Mouse (Mus musculus) midbrain, embryonic 16.5 days (tissue): ENCODE measurements around the gene Foxf2. TPM values are rescaled to one million over a fixed set of nuclear protein-coding genes. Genes with fewer than 3 reads are reported as not detected.

Source experiments
- ATAC-seq: fragments of 200-750 bp; cut with Nextera tagmentation; 2 replicates; pipeline ENCODE4 v1.8.0; 2017; ENCODE audit warnings: moderate TSS enrichment
- H3K27ac ChIP-seq: fragments of 300-500 bp; sonication (generic); 2 replicates; pipeline ENCODE4 v1.5.1; 2014; ENCODE audit warnings: mild to moderate bottlenecking, low read length, mixed read lengths
- H3K27me3 ChIP-seq: fragments of 300-500 bp; sonication (generic); 2 replicates; pipeline ENCODE4 v1.6.1; 2014; ENCODE audit warnings: low read depth, low read length, mixed read lengths; ENCODE audit not compliant: control insufficient read depth, insufficient read depth
- H3K36me3 ChIP-seq: fragments of 300-500 bp; sonication (generic); 2 replicates; pipeline ENCODE4 v1.6.1; 2014; ENCODE audit warnings: mild to moderate bottlenecking, low read length, moderate library complexity, mixed read lengths; ENCODE audit not compliant: control insufficient read depth, insufficient read depth
- H3K4me1 ChIP-seq: fragments of 300-500 bp; sonication (generic); 2 replicates; pipeline ENCODE4 v1.6.1; 2014; ENCODE audit warnings: mild to moderate bottlenecking, low read length, mixed read lengths; ENCODE audit not compliant: control insufficient read depth, insufficient read depth
- H3K4me2 ChIP-seq: fragments of 300-500 bp; sonication (generic); 2 replicates; pipeline ENCODE4 v1.6.1; 2014; ENCODE audit warnings: mild to moderate bottlenecking, low read length, mixed read lengths
- H3K4me3 ChIP-seq: fragments of 300-500 bp; sonication (generic); 2 replicates; pipeline ENCODE4 v1.5.1; 2014; ENCODE audit warnings: low read depth, mild to moderate bottlenecking, low read length, moderate library complexity, mixed read lengths
- H3K9ac ChIP-seq: fragments of 300-500 bp; sonication (generic); 2 replicates; pipeline ENCODE4 v1.6.1; 2014; ENCODE audit warnings: low read depth, low read length, mixed read lengths
- H3K9me3 ChIP-seq: fragments of 300-500 bp; sonication (generic); replicated peaks from 2 replicates; pipeline ENCODE4 v1.6.1; 2014; ENCODE audit warnings: mild to moderate bottlenecking, low read length, mixed read lengths; ENCODE audit not compliant: control insufficient read depth, poor library complexity, severe bottlenecking
- WGBS: fragments of 180-500 bp; shearing (Covaris S2); extraction: QIAGEN DNeasy Blood & Tissue Kit; methylation state at CpG from one replicate; pipeline ENCODE4 v1.1.7; 2014; 5-methylcytosine and 5-hydroxymethylcytosine counted together
- polyA plus RNA-seq: library from polyadenylated mRNA; unstranded; fragments of >200 nt; fragmentation: Nextera tagmentation; extraction: Ambion mirVana; gene quantifications from 2 replicates; pipeline ENCODE4 v1.2.1, GENCODE M21; 2015

The Foxf2 gene
- 4.1 and 4.6 TPM in 2 replicates for polyA plus RNA-seq

DNA sequence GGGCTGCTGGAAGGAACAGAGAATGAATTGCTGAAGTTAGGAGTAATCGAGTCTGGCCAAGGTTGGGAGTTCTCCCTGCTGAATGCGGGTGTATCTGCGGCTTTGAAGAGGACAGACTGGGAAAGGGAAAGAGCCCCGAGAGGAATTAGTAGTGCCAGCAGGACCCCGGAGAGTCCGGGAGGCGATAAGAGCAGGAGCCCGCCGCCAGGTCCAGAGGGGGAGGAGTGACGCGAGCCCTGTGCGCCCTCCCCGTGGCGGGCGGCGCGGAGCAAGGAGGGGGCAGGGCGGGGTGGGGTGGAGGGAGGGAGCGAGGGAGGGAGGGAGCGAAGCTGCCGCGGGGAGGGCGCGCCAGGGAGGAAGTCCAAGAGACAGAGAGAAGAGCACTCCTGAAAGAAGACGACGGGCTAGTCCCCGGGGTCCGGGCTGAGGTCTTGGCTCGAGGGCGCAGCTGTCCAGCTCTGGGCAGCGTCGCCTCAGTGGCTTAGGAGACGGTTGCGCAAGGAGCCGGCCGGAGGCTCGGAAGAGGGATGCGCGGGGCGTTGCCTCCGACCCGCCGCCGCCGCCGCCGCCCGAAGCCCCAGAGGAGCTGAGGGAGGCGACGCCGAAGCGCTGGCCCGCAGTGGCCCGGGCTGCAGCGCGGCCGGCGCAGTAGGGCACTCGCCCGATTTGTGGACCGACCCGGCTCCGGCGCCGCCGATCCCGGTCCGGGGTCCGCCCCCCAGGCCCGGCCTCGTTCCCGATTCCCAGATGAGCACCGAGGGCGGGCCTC lies at the start of gene Foxf2:
Foxf2 (plus strand) TSS at position 484 of the 769 bp plus-strand sequence.
- WGBS: under 1% methylated on average over 58 of the region's 74 CpGs
- Histone ChIP-seq H3K9me3 (0 out of 2 replicates have a peak, but pooled peaks cover 2% of the 10 kb centered on the region), H3K27ac (peak within 1 kb of the TSS; percentile 22; the same call in 1 of the 2 replicates), H3K4me1 (peaks cover 31% of the 10 kb centered on the region), H3K4me2 (peak within 1 kb of the TSS; percentile 87), H3K4me3 (peak within 1 kb of the TSS; percentile 46), H3K36me3 (no peaks in the 10 kb centered on the region), H3K27me3 (peaks cover 83% of the 10 kb centered on the region), H3K9ac (peak within 1 kb of the TSS; percentile 56)
- peak; percentile 6; the same call in 1 of the 2 replicates for ATAC-seq

DNA sequence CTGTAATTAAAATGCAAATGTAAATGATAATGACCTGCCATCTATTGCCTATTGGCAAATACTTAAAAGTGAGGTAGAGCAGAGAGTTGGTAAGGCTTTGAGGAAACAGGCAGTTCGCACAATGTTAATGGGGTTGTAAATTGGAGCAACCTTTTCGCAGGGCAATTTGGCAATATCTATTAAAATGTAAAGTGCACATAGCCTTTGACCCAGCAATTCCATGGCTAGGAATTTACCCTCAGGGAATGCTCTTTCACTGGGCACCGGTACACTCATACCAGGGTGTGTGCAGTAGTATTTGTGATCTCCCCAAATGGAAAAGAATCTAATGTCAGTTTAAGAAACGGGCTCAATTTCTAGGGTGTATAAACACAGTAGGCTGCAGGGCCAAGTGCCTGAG lies 48.9 kb upstream of the Foxf2 start:
- H3K9me3 ChIP-seq: no peaks in the 10 kb centered on the region
- no peak overlapping the region for H3K4me3 ChIP-seq
- peaks cover 8% of the 10 kb centered on the region; the same call in 1 of the 2 replicates for H3K4me1 ChIP-seq
- no peaks in the 10 kb centered on the region for H3K27me3 ChIP-seq
- ATAC-seq: no peak
- no peaks in the 10 kb centered on the region for H3K36me3 ChIP-seq
- WGBS: 76% methylated on average over 4 of the region's 4 CpGs
- no peak overlapping the region for H3K9ac ChIP-seq
- no peak overlapping the region for H3K27ac ChIP-seq
- H3K4me2 ChIP-seq: no peak overlapping the region

DNA sequence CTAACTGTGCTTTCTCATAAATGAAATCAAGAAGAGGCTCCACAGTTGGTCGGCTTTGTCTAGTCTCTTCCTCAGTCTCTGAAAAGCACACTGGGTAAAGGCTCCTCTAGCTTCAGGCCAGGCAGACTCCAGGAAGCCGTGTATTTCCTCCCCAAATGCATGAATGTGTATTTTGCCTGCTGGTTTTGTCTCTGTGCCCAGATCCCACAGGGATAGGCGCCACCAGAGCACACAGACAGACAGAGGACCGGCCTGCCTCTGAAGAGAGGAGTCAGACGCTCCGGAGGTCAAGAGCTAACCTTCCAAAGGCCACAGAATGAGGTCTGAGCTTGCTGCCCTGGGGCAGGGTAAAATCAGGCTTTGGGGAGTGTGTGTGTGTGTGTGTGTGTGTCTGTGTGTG lies 48.0 kb upstream of the Foxf2 start:
- WGBS: 39% methylated on average over 6 of the region's 6 CpGs
- no peaks in the 10 kb centered on the region for H3K9me3 ChIP-seq
- H3K36me3 ChIP-seq: no peaks in the 10 kb centered on the region
- no peak overlapping the region for H3K9ac ChIP-seq
- H3K27ac ChIP-seq: no peak overlapping the region
- peaks cover 8% of the 10 kb centered on the region; the same call in 1 of the 2 replicates for H3K4me1 ChIP-seq
- H3K4me3 ChIP-seq: no peak overlapping the region
- ATAC-seq: no peak
- no peaks in the 10 kb centered on the region for H3K27me3 ChIP-seq
- 0 out of 2 replicates have a peak overlapping the region, but pooled peaks have one; percentile 6 for H3K4me2 ChIP-seq

DNA sequence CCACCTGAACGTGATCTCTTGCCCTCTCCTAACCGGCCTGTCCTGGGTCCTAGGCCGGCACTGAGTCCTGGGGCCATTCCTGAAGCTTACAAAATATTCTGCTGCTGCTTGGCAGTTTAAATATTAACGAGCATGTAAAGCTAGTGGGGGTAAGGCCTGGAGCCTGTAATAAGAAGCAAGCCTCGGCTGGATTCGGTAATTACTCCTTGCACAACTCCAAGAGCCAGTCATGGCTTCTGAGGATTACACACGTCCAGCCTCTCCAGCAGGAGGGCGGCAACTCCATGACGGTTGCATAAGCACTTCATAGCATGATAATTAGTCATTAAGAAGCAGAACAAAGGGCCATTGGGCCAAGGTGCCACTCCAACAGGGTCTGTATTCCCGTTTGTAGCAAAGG lies 47.2 kb upstream of the Foxf2 start:
- 33% methylated on average over 10 of the region's 10 CpGs for WGBS
- ATAC-seq: peak; percentile 56
- Histone ChIP-seq H3K36me3 (no peaks in the 10 kb centered on the region), H3K4me1 (peaks cover 8% of the 10 kb centered on the region; the same call in 1 of the 2 replicates), H3K9me3 (no peaks in the 10 kb centered on the region), H3K4me3 (no peak overlapping the region), H3K4me2 (no peak overlapping the region), H3K27ac (no peak overlapping the region), H3K27me3 (no peaks in the 10 kb centered on the region), H3K9ac (no peak overlapping the region)

DNA sequence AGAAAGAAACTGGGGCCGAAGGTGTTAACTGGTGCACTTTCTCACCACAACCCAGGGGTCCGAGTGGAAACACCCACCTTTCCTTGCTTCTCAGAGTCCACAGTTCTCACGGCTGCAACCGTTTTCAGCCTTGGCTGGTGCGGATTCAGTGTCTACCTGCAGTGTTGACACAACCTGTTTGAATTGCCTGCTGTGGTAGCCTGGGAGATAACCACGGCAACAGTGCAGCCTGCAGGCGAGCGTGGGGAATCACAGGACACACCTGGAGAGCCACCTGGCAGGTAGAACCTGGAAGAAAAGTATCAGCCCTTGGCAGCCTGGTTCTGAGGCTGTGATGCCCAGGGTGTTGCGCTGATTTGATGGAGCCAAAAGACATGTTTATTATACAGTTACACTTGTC lies 45.8 kb upstream of the Foxf2 start:
- Histone ChIP-seq H3K36me3 (no peaks in the 10 kb centered on the region), H3K4me1 (peaks cover 7% of the 10 kb centered on the region; the same call in 1 of the 2 replicates)
- WGBS: 73% methylated on average over 9 of the region's 9 CpGs

DNA sequence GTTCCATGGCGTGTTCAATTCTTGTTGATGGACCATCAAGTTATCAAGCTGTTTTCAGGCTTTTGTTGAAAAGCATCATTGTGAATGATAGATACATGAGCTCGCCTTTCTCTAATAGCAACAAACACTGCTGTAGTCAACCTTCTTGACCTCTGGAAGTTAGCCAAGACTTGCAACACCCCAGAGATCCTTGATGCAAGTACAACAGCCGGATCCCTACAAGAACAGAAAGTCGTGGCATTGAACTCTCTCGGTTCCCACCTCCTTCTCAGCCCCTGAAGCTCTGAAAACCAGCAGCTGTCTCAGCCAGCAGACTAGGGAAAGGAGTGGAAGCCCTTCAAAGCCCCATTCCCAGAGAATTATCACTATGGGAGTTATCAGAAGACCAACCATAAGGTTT lies 38.3 kb upstream of the Foxf2 start:
- no peak overlapping the region for H3K4me3 ChIP-seq
- no peak overlapping the region for H3K4me2 ChIP-seq
- H3K27me3 ChIP-seq: no peaks in the 10 kb centered on the region
- no peak overlapping the region for H3K27ac ChIP-seq
- ATAC-seq: no peak
- 73% methylated on average over 5 of the region's 5 CpGs for WGBS
- H3K9ac ChIP-seq: no peak overlapping the region
- H3K9me3 ChIP-seq: no peaks in the 10 kb centered on the region
- H3K36me3 ChIP-seq: no peaks in the 10 kb centered on the region
- no peaks in the 10 kb centered on the region for H3K4me1 ChIP-seq

More for the DNA sequence above, 45.8 kb upstream of the Foxf2 start:
- H3K27me3 ChIP-seq: no peaks in the 10 kb centered on the region
- no peak overlapping the region for H3K4me3 ChIP-seq
- H3K27ac ChIP-seq: no peak overlapping the region
- H3K9me3 ChIP-seq: no peaks in the 10 kb centered on the region
- ATAC-seq: no peak
- H3K9ac ChIP-seq: no peak overlapping the region
- H3K4me2 ChIP-seq: no peak overlapping the region

DNA sequence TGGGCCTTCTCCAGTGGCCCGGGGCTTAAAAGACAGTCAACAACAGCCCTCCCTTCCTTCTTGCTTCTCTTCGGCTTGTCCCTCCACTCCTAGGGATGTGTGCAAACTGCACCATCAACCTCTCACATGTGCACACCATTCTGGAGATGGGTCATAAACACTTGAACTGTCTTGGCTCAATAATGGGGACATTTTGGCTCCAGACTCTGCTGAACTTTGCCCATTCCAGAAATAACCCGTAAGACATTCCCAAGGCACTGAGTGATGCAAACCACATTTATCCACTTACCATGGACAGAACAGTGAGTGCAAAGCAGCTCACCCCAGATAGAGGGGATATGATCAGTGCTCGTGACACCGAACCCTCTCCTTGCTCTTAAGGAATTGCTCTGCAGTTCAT lies 26.0 kb upstream of the Foxf2 start:
- H3K27me3 ChIP-seq: no peaks in the 10 kb centered on the region
- no peaks in the 10 kb centered on the region for H3K36me3 ChIP-seq
- no peak for ATAC-seq
- H3K4me2 ChIP-seq: no peak overlapping the region
- H3K4me3 ChIP-seq: no peak overlapping the region
- no peak overlapping the region for H3K9ac ChIP-seq
- no peaks in the 10 kb centered on the region for H3K4me1 ChIP-seq
- WGBS: 90% methylated on average over 5 of the region's 5 CpGs
- H3K27ac ChIP-seq: no peak overlapping the region
- H3K9me3 ChIP-seq: no peaks in the 10 kb centered on the region

DNA sequence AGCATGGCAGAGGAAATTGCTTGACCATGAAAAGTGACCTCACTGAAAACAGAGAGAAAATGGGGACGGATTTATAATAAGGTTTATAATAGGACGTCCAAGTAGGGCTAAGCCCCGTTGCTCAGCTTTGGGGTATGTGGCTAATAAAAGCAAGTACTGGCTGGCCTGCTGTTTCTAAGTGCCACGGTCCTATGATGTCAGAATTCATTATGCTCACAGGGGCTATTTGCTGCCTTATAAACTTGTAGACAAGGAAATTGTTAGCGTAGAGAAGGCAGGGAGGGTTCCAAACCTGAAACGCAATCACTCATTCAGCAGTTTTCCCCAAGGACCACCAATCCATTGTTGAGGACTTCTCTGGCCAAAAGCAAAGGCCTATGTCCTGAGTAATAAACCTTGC lies 21.7 kb upstream of the Foxf2 start:
- Histone ChIP-seq H3K27me3 (no peaks in the 10 kb centered on the region), H3K9me3 (no peaks in the 10 kb centered on the region), H3K9ac (no peak overlapping the region), H3K4me2 (no peak overlapping the region), H3K27ac (no peak overlapping the region), H3K36me3 (no peaks in the 10 kb centered on the region), H3K4me3 (no peak overlapping the region), H3K4me1 (no peaks in the 10 kb centered on the region)
- WGBS: 58% methylated on average over 6 of the region's 6 CpGs
- ATAC-seq: no peak

DNA sequence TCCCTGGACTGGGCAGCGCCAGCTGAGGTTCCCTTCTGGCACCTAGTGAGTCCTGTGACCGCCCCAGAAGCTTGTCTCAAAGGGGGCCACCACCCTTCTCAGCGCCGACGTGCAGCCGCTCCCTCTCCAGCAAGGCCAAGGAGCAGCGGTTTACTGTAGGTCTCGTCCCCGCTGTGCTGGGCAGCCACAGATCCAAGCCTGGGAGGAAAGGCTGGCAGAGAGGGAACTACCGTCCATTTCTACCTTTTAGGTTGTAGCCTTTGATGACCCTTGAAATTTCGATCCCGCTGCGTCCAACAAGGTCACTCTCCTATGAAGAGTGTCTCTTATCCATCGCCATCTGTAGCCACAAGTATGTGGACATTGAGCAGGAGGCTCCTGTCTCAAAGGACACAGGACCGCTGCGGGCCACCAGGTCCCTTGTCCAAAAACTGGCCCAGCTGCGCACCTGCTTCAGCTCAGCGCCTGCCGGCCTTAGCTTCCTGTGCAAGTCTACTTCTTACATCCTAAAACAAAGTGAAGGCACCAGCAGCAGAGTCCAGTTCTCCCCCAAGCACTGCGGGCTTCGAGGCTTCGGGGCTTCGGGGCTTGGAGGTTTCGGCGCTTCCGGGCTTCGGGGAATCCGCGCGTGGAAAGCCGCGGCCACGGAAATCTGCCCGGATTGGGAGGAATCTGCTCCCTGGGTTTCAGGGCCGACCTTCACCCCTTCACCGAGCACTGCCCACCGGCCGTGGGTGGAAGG lies 10.7 kb upstream of the Foxf2 start:
- Histone ChIP-seq H3K9ac (no peak overlapping the region), H3K4me3 (no peak overlapping the region), H3K36me3 (no peaks in the 10 kb centered on the region), H3K27me3 (peaks cover 67% of the 10 kb centered on the region), H3K4me1 (peaks cover 2% of the 10 kb centered on the region; the same call in 1 of the 2 replicates), H3K4me2 (no peak overlapping the region), H3K9me3 (no peaks in the 10 kb centered on the region), H3K27ac (no peak overlapping the region)
- WGBS: 2% methylated on average over 38 of the region's 38 CpGs
- ATAC-seq: peak; percentile 26; the same call in 1 of the 2 replicates
